Mouse (Mus musculus): ENCODE data around the gene Clint1. TPM values are rescaled to one million over a fixed set of nuclear protein-coding genes. Genes with fewer than 3 reads are reported as not detected.
A peak's percentile ranks its signal among the peaks of the same experiment; 100 is the strongest.

The Clint1 gene
- total and polyA plus RNA-seq, 2 experiments from 2014 or later = 30.1 to 32.3 TPM

GRCm38 (mm10) chr11:45884029-45884428 is 32.2 kb downstream of the Clint1 start:
- Histone ChIP-seq H3K4me2 (ENCODE audit: low read depth, low read length) (peak overlapping the region; percentile 38), H3K4me3 (ENCODE audit: low read depth, low read length) (no peak overlapping the region), H3K36me3 (replicated peaks; ENCODE audit: control insufficient read depth, insufficient read depth, low read length) (peaks cover 39% of the 10 kb centered on the region), H3K9ac (replicated peaks; ENCODE audit: low read depth, low read length) (no peak overlapping the region), H3K27me3 (ENCODE audit: control insufficient read depth, insufficient read depth, low read length) (no peaks in the 10 kb centered on the region), H3K4me1 (ENCODE audit: control insufficient read depth, insufficient read depth) (peaks cover 19% of the 10 kb centered on the region), H3K9me3 (replicated peaks; ENCODE audit: control insufficient read depth, low read length) (no peaks in the 10 kb centered on the region), H3K27ac (ENCODE audit: low read depth) (no peak overlapping the region)
- 35% methylated on average over 4 of the region's 4 CpGs for WGBS
- no peak for ATAC-seq (ENCODE audit: insufficient read depth, low read depth)
- peak; percentile 62 for DNase-seq (ENCODE audit: low spot score)
- TF ChIP-seq EP300 (IDR thresholded peaks at IDR 0.05; ENCODE audit: low read depth) (no peak), CTCF (IDR thresholded peaks at IDR 0.05; ENCODE audit: low read depth) (peak; percentile 66)

- DNase-seq (ENCODE audit: low spot score) = no peak
- no peaks in the 10 kb centered on the region for H3K27me3 ChIP-seq (ENCODE audit: control insufficient read depth, insufficient read depth, low read length)
- no peak overlapping the region for H3K4me2 ChIP-seq (ENCODE audit: low read depth, low read length)
- TF ChIP-seq CTCF (IDR thresholded peaks at IDR 0.05; ENCODE audit: low read depth) (no peak), EP300 (IDR thresholded peaks at IDR 0.05; ENCODE audit: low read depth) (no peak)
- no peak overlapping the region for H3K9ac ChIP-seq (replicated peaks; ENCODE audit: low read depth, low read length)
- H3K36me3 ChIP-seq (replicated peaks; ENCODE audit: control insufficient read depth, insufficient read depth, low read length) = peaks cover 56% of the 10 kb centered on the region
- 88% methylated on average over 5 of the region's 5 CpGs for WGBS
- H3K27ac ChIP-seq (ENCODE audit: low read depth) = no peak overlapping the region
- no peaks in the 10 kb centered on the region for H3K9me3 ChIP-seq (replicated peaks; ENCODE audit: control insufficient read depth, low read length)
- H3K4me3 ChIP-seq (ENCODE audit: low read depth, low read length) = no peak overlapping the region
- no peak for ATAC-seq (ENCODE audit: insufficient read depth, low read depth)
- peaks cover 17% of the 10 kb centered on the region for H3K4me1 ChIP-seq (ENCODE audit: control insufficient read depth, insufficient read depth)
These were observed 33.9 kb downstream of the Clint1 start for GRCm38 (mm10) chr11:45885606-45886230.

GRCm38 (mm10) chr11:45886596-45886995 is 34.7 kb downstream of the Clint1 start:
- Histone ChIP-seq H3K27ac (ENCODE audit: low read depth) (no peak overlapping the region), H3K4me2 (ENCODE audit: low read depth, low read length) (no peak overlapping the region), H3K9ac (replicated peaks; ENCODE audit: low read depth, low read length) (no peak overlapping the region), H3K27me3 (ENCODE audit: control insufficient read depth, insufficient read depth, low read length) (no peaks in the 10 kb centered on the region), H3K9me3 (replicated peaks; ENCODE audit: control insufficient read depth, low read length) (no peaks in the 10 kb centered on the region), H3K4me1 (ENCODE audit: control insufficient read depth, insufficient read depth) (peaks cover 12% of the 10 kb centered on the region), H3K4me3 (ENCODE audit: low read depth, low read length) (no peak overlapping the region), H3K36me3 (replicated peaks; ENCODE audit: control insufficient read depth, insufficient read depth, low read length) (peaks cover 65% of the 10 kb centered on the region)
- ATAC-seq (ENCODE audit: insufficient read depth, low read depth) = no peak
- TF ChIP-seq CTCF (IDR thresholded peaks at IDR 0.05; ENCODE audit: low read depth) (no peak), EP300 (IDR thresholded peaks at IDR 0.05; ENCODE audit: low read depth) (no peak)
- no peak for DNase-seq (ENCODE audit: low spot score)
- WGBS = 89% methylated on average over 5 of the region's 5 CpGs

- no peak for DNase-seq (ENCODE audit: low spot score)
- TF ChIP-seq CTCF (IDR thresholded peaks at IDR 0.05; ENCODE audit: low read depth) (no peak), EP300 (IDR thresholded peaks at IDR 0.05; ENCODE audit: low read depth) (no peak)
- no peaks in the 10 kb centered on the region for H3K27me3 ChIP-seq (ENCODE audit: control insufficient read depth, insufficient read depth, low read length)
- no peak overlapping the region for H3K9ac ChIP-seq (replicated peaks; ENCODE audit: low read depth, low read length)
- H3K4me3 ChIP-seq (ENCODE audit: low read depth, low read length) = no peak overlapping the region
- no peak overlapping the region for H3K4me2 ChIP-seq (ENCODE audit: low read depth, low read length)
- H3K9me3 ChIP-seq (replicated peaks; ENCODE audit: control insufficient read depth, low read length) = no peaks in the 10 kb centered on the region
- H3K27ac ChIP-seq (ENCODE audit: low read depth) = no peak overlapping the region
- peaks cover 79% of the 10 kb centered on the region for H3K36me3 ChIP-seq (replicated peaks; ENCODE audit: control insufficient read depth, insufficient read depth, low read length)
- WGBS = 89% methylated on average over 9 of the region's 9 CpGs
- no peak for ATAC-seq (ENCODE audit: insufficient read depth, low read depth)
- peaks cover 4% of the 10 kb centered on the region for H3K4me1 ChIP-seq (ENCODE audit: control insufficient read depth, insufficient read depth)
These were observed 36.7 kb downstream of the Clint1 start for GRCm38 (mm10) chr11:45888471-45889030.

GRCm38 (mm10) chr11:45889981-45890380 is 38.1 kb downstream of the Clint1 start:
- Histone ChIP-seq H3K4me1 (ENCODE audit: control insufficient read depth, insufficient read depth) (no peaks in the 10 kb centered on the region), H3K9me3 (replicated peaks; ENCODE audit: control insufficient read depth, low read length) (no peaks in the 10 kb centered on the region), H3K27me3 (ENCODE audit: control insufficient read depth, insufficient read depth, low read length) (no peaks in the 10 kb centered on the region), H3K4me3 (ENCODE audit: low read depth, low read length) (no peak overlapping the region), H3K4me2 (ENCODE audit: low read depth, low read length) (no peak overlapping the region), H3K9ac (replicated peaks; ENCODE audit: low read depth, low read length) (no peak overlapping the region), H3K27ac (ENCODE audit: low read depth) (no peak overlapping the region), H3K36me3 (replicated peaks; ENCODE audit: control insufficient read depth, insufficient read depth, low read length) (peaks cover 88% of the 10 kb centered on the region)
- no peak for TF ChIP-seq CTCF (IDR thresholded peaks at IDR 0.05; ENCODE audit: low read depth)
- 81% methylated on average over 3 of the region's 3 CpGs for WGBS
- DNase-seq (ENCODE audit: low spot score) (no peak), ATAC-seq (ENCODE audit: insufficient read depth, low read depth) (no peak)

GRCm38 (mm10) chr11:45890423-45890822 is 38.6 kb downstream of the Clint1 start:
- no peak overlapping the region for H3K4me2 ChIP-seq (ENCODE audit: low read depth, low read length)
- no peaks in the 10 kb centered on the region for H3K27me3 ChIP-seq (ENCODE audit: control insufficient read depth, insufficient read depth, low read length)
- TF ChIP-seq CTCF (IDR thresholded peaks at IDR 0.05; ENCODE audit: low read depth) (no peak), EP300 (IDR thresholded peaks at IDR 0.05; ENCODE audit: low read depth) (no peak)
- no peaks in the 10 kb centered on the region for H3K4me1 ChIP-seq (ENCODE audit: control insufficient read depth, insufficient read depth)
- H3K9ac ChIP-seq (replicated peaks; ENCODE audit: low read depth, low read length) = no peak overlapping the region
- WGBS = 90% methylated on average over 20 of the region's 20 CpGs
- no peak for ATAC-seq (ENCODE audit: insufficient read depth, low read depth)
- H3K27ac ChIP-seq (ENCODE audit: low read depth) = no peak overlapping the region
- H3K36me3 ChIP-seq (replicated peaks; ENCODE audit: control insufficient read depth, insufficient read depth, low read length) = peaks cover 88% of the 10 kb centered on the region
- H3K9me3 ChIP-seq (replicated peaks; ENCODE audit: control insufficient read depth, low read length) = no peaks in the 10 kb centered on the region
- H3K4me3 ChIP-seq (ENCODE audit: low read depth, low read length) = no peak overlapping the region
- DNase-seq (ENCODE audit: low spot score) = no peak

Measured in heart, postnatal 0 days (tissue).